Comparison of ENCODE assay signal across 22 mouse cellular contexts in the genomic region with DNA sequence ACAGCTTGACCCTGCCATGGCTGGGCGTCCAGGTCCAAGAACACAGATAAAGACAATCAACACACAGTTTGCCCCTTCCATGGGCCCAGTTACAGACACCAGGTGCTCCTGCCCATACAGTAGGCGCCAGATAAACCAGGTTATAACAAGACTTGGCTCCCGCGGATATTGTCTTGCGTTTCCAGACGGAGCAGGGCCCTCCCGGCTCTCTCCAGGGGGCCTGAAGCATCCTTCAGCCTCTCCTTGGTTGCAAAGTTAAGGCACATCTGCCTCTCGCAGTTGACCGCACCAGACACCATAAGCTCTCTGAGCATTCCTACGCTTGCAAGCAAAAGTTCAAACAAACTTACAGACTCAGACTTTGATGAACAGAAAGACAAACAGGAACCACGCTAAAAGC. TPM values are rescaled to one million over a fixed set of nuclear protein-coding genes. Genes with fewer than 3 reads are reported as not detected.
"Had no signal": no experiment of that assay in that cellular context is flagged by ENCODE, and none has a peak within 500 bp of the region (broad histone marks: within the 10 kb centered on the region; RNA-seq: fewer than 3 reads in every experiment).

No protein-coding gene starts in this region.

- H3K4me2 ChIP-seq: lung, embryonic 15.5 days; midbrain, embryonic 11.5 days; midbrain, embryonic 13.5 days; midbrain, embryonic 15.5 days; neural tube, embryonic 12.5 days had no signal

- ATAC-seq: lung, postnatal 0 days; midbrain, embryonic 13.5 days; midbrain, embryonic 15.5 days had no signal

- H3K9ac ChIP-seq: lung, embryonic 15.5 days; midbrain, embryonic 13.5 days; midbrain, embryonic 15.5 days; neural tube, embryonic 12.5 days had no signal

- H3K27me3 ChIP-seq: lung, embryonic 15.5 days; megakaryocyte, embryonic 14.5 days; midbrain, embryonic 13.5 days; midbrain, embryonic 15.5 days; neural tube, embryonic 12.5 days had no signal

- DNase-seq: lung, adult 2 months; lung, postnatal 14 days; lung, postnatal 36 days; right cerebral cortex, postnatal 14 days; thymus, adult 18-20 months; thymus, postnatal 14 days; thymus, postnatal 36 days had no signal

- H3K27ac ChIP-seq: lung, embryonic 15.5 days; macrophage; midbrain, embryonic 13.5 days; midbrain, embryonic 15.5 days; neural tube, embryonic 12.5 days had no signal

- H3K4me1 ChIP-seq: lung, embryonic 15.5 days; megakaryocyte, embryonic 14.5 days; midbrain, embryonic 13.5 days; midbrain, embryonic 15.5 days; neural tube, embryonic 12.5 days had no signal

- H3K9me3 ChIP-seq: lung, embryonic 15.5 days had no signal

- H3K4me3 ChIP-seq: lung, embryonic 15.5 days; megakaryocyte, embryonic 14.5 days; midbrain, embryonic 13.5 days; midbrain, embryonic 15.5 days; neural tube, embryonic 12.5 days had no signal

RNA-seq across cellular contexts. Expression of gene Ucma, which starts 35.1 kb away (rescaled TPM):
- total RNA-seq: megakaryocyte progenitor cell, adult 5-6 weeks; monocyte, adult 5-6 weeks; neutrophil, adult 5-6 weeks had no signal
- polyA plus RNA-seq: lung, postnatal 0 days; macrophage; midbrain, embryonic 11.5 days; midbrain, embryonic 13.5 days; neural tube, embryonic 12.5 days; neural tube, embryonic 14.5 days; spleen, adult 2 months; stomach, embryonic 14.5 days; stomach, embryonic 16.5 days had no signal
